Mouse (Mus musculus) bone marrow, adult 2 months (tissue): ENCODE results near the gene Kynu.

ENCODE experiments used
- CTCF ChIP-seq: fragments of 200-500 bp; IDR thresholded peaks from 2 replicates; pipeline ENCODE4 v1.5.1; 2011; ENCODE audit warnings: low read length, control low read depth; ENCODE audit not compliant: control insufficient read depth, insufficient read depth
- POLR2A ChIP-seq: fragments of 200-500 bp; IDR thresholded peaks from 2 replicates; pipeline ENCODE4 v1.6.1; 2011; ENCODE audit warnings: low read depth, mild to moderate bottlenecking, control low read depth, low read length, borderline replicate concordance; ENCODE audit not compliant: control insufficient read depth

DNA sequence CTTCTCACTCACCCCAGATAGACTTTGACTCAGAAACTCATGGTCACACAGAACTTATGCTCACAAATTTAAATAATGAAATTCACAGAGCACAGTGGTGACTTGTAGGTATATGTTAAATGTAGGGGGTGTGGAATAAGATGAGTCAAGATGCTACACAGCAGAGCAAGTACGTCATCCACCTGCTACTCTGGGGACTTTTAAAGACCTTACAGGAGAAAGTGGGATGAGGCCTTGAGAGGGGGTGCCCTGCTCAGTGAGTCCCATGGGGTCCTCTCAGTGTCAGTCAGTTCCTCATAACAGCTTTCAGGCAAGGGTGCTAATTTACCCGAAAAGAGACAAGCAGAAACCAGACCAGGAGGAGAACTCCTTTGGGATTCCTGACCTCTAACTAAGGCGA, 30.4 kb downstream of the Kynu start:
- TF ChIP-seq CTCF, result no peak
- TF ChIP-seq POLR2A, result no peak
